Mouse (Mus musculus) small intestine, adult 2 months (tissue): ENCODE results near the gene Evpl. TPM values are rescaled to one million over a fixed set of nuclear protein-coding genes. Genes with fewer than 3 reads are reported as not detected.

ENCODE experiments used
- H3K27ac ChIP-seq: fragments of 200-500 bp; 2 replicates; pipeline ENCODE4 v1.5.1; 2012; ENCODE audit warnings: low read depth, low read length, control low read depth, inconsistent platforms; ENCODE audit not compliant: insufficient read depth
- H3K27me3 ChIP-seq: fragments of 200-500 bp; 2 replicates; pipeline ENCODE4 v1.6.1; 2012; ENCODE audit warnings: mild to moderate bottlenecking, moderate library complexity, low read length, inconsistent platforms; ENCODE audit not compliant: control insufficient read depth, insufficient read depth
- H3K36me3 ChIP-seq: fragments of 200-500 bp; 2 replicates; pipeline ENCODE4 v1.6.1; 2012; ENCODE audit warnings: mild to moderate bottlenecking, low read length, control low read depth, inconsistent platforms; ENCODE audit not compliant: control insufficient read depth, insufficient read depth
- H3K4me1 ChIP-seq: fragments of 200-500 bp; 2 replicates; pipeline ENCODE4 v1.6.1; 2012; ENCODE audit warnings: low read length, inconsistent platforms, mixed read lengths; ENCODE audit not compliant: control insufficient read depth, insufficient read depth, insufficient read length
- H3K4me3 ChIP-seq: fragments of 200-500 bp; 2 replicates; pipeline ENCODE4 v1.5.1; 2012; ENCODE audit warnings: low read depth, mild to moderate bottlenecking, control low read depth, inconsistent platforms, low read length, moderate library complexity
- CTCF ChIP-seq: fragments of 200-500 bp; IDR thresholded peaks from 2 replicates; pipeline ENCODE4 v1.5.1; 2012; ENCODE audit warnings: low read depth, mild to moderate bottlenecking, control low read depth, inconsistent platforms, low read length, moderate library complexity, mixed read lengths; ENCODE audit not compliant: insufficient replicate concordance, insufficient read length; ENCODE audit errors: extremely low read depth
- POLR2A ChIP-seq: fragments of 200-500 bp; IDR thresholded peaks from 2 replicates; pipeline ENCODE4 v1.6.1; 2012; ENCODE audit warnings: low read depth, mild to moderate bottlenecking, control low read depth, inconsistent platforms, low read length, moderate library complexity
- WGBS: fragments of 180-500 bp; shearing (Covaris S2); methylation state at CpG from one replicate; pipeline ENCODE4 v1.1.7; 2018; 5-methylcytosine and 5-hydroxymethylcytosine counted together
- polyA plus RNA-seq: library from polyadenylated mRNA; depleted of rRNA; stranded (reverse); fragments of >200 nt; gene quantifications from 2 replicates; pipeline ENCODE4 v1.2.3, GENCODE M21; 2012; rRNA removed

Evpl gene
- polyA plus RNA-seq, 1 experiment, result 12.1 TPM

DNA sequence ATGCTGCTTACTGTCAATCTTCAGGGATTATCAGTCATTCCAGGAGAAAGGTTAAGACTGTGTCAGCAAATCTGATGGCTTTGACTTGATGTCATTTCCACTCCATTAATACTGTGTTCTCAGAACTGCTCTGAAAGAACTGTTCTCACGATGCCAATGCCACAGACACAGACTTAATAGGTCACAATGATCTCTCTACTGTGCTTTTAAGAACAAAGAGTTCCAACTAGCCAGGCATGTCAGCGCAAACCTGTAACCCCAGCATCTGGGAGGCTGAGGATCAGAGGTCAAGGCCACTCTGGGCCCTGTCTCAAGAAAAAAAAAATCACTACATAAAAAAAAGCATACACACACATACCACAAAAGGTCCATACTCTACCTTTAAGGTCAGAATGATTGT, 65.9 kb downstream of the Evpl start:
- Histone ChIP-seq H3K27ac (no peak overlapping the region), H3K36me3 (peaks cover 49% of the 10 kb centered on the region), H3K4me1 (peaks cover 3% of the 10 kb centered on the region; the same call in 1 of the 2 replicates), H3K27me3 (no peaks in the 10 kb centered on the region), H3K4me3 (no peak overlapping the region)
- TF ChIP-seq POLR2A, result no peak
- no peak for TF ChIP-seq CTCF
- 77% methylated on average over 2 of the region's 2 CpGs for WGBS

Other genes starting within 250 kb of the Evpl start
- gene Galk1, start 225.4 kb downstream of the Evpl start, polyA plus RNA-seq, result 39.5 and 53.3 TPM in 2 replicates
- gene H3f3b, start 210.1 kb downstream of the Evpl start, polyA plus RNA-seq, result 48.6 and 118 TPM in 2 replicates
- 10.4 and 21.5 TPM in 2 replicates for gene Unk, start 207.8 kb downstream of the Evpl start, polyA plus RNA-seq
- 5.8 and 7.1 TPM in 2 replicates for gene Unc13d, start 160.1 kb downstream of the Evpl start, polyA plus RNA-seq
- 139 and 334 TPM in 2 replicates for gene Wbp2, start 151.1 kb downstream of the Evpl start, polyA plus RNA-seq
- gene Trim47, start 110.9 kb downstream of the Evpl start, polyA plus RNA-seq, result 28.3 and 28.5 TPM in 2 replicates
- gene Trim65, start 106.9 kb downstream of the Evpl start, polyA plus RNA-seq, result 11.9 and 13.3 TPM in 2 replicates
- 36.4 and 40.1 TPM in 2 replicates for gene Mrpl38, start 99.2 kb downstream of the Evpl start, polyA plus RNA-seq
- gene Fbf1, start 69.9 kb downstream of the Evpl start, polyA plus RNA-seq, result 5.0 and 6.5 TPM in 2 replicates
- gene Ten1, start 39.2 kb downstream of the Evpl start, polyA plus RNA-seq, result 15.8 and 27.7 TPM in 2 replicates
- 71.1 and 112 TPM in 2 replicates for gene Acox1, start 39.0 kb downstream of the Evpl start, polyA plus RNA-seq
- 21.2 and 39.0 TPM in 2 replicates for gene Srp68, start 36.1 kb upstream of the Evpl start, polyA plus RNA-seq
- 3.1 and 9.5 TPM in 2 replicates for gene Galr2, start 42.9 kb upstream of the Evpl start, polyA plus RNA-seq
- 12.2 and 24.1 TPM in 2 replicates for gene Exoc7, start 69.2 kb upstream of the Evpl start, polyA plus RNA-seq
- 0.17 and 0.19 TPM in 2 replicates for gene Foxj1, start 97.3 kb upstream of the Evpl start, polyA plus RNA-seq
- 1.4 and 2.3 TPM in 2 replicates for gene Rnf157, start 175.0 kb upstream of the Evpl start, polyA plus RNA-seq
- 192 and 574 TPM in 2 replicates for gene Ubald2, start 196.0 kb upstream of the Evpl start, polyA plus RNA-seq
- gene Qrich2, start 228.2 kb upstream of the Evpl start, polyA plus RNA-seq, result 0.01 and 0.13 TPM in 2 replicates